Mouse (Mus musculus) testis, adult 2 months (tissue): Measurements from ENCODE around the gene Tspan5. TPM values are rescaled to one million over a fixed set of nuclear protein-coding genes. Genes with fewer than 3 reads are reported as not detected.

Experiments
- H3K27ac ChIP-seq: fragments of 200-500 bp; 2 replicates; pipeline ENCODE4 v1.5.1; 2012; ENCODE audit warnings: low read depth, low read length; ENCODE audit not compliant: control insufficient read depth, insufficient read depth
- H3K27me3 ChIP-seq: fragments of 200-500 bp; 2 replicates; pipeline ENCODE4 v1.6.1; 2012; ENCODE audit warnings: mild to moderate bottlenecking, low read length, moderate library complexity; ENCODE audit not compliant: control insufficient read depth, insufficient read depth
- H3K36me3 ChIP-seq: fragments of 200-500 bp; 2 replicates; pipeline ENCODE4 v1.6.1; 2012; ENCODE audit warnings: mild to moderate bottlenecking, low read length; ENCODE audit not compliant: control insufficient read depth, insufficient read depth
- H3K4me1 ChIP-seq: fragments of 200-500 bp; 2 replicates; pipeline ENCODE4 v1.6.1; 2012; ENCODE audit warnings: low read length; ENCODE audit not compliant: control insufficient read depth, insufficient read depth
- H3K4me3 ChIP-seq: fragments of 200-500 bp; 2 replicates; pipeline ENCODE4 v1.5.1; 2012; ENCODE audit warnings: low read depth, mild to moderate bottlenecking, low read length, moderate library complexity, mixed read lengths; ENCODE audit not compliant: control insufficient read depth
- CTCF ChIP-seq: fragments of 200-500 bp; IDR thresholded peaks from 2 replicates; pipeline ENCODE4 v1.5.1; 2012; ENCODE audit warnings: low read depth, mild to moderate bottlenecking, inconsistent platforms, low read length, moderate library complexity; ENCODE audit not compliant: control insufficient read depth, insufficient read depth, insufficient replicate concordance
- POLR2A ChIP-seq: fragments of 200-500 bp; IDR thresholded peaks from 2 replicates; pipeline ENCODE4 v1.6.1; 2012; ENCODE audit warnings: low read depth, mild to moderate bottlenecking, inconsistent platforms, low read length, moderate library complexity; ENCODE audit not compliant: control insufficient read depth
- polyA plus RNA-seq: library from polyadenylated mRNA; depleted of rRNA; stranded (reverse); fragments of >200 nt; gene quantifications from 2 replicates; pipeline ENCODE4 v1.2.3, GENCODE M21; 2012

Gene Tspan5
- polyA plus RNA-seq, 1 experiment = 27.9 TPM

DNA sequence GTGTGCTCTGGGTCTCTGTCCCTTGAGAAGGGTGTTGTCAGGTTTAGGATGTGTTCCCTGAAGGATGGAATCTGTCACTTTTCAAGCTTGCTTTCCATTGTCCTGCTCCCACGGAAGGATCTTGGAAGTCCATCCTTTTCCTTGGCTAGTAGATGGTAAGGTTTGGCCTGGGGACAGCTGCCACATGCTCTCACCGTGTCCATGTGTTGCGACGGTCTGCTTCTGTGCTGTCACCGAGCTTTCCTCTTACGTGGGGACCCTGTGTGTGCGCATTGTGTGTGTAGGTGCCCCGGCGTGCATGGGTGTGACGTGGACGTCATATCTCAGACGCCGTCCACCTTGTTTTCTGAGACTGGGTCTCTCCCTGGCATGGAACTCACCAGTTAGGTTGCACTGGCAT lies 19.5 kb downstream of the Tspan5 start:
- Histone ChIP-seq H3K36me3 (no peaks in the 10 kb centered on the region), H3K27me3 (no peaks in the 10 kb centered on the region), H3K27ac (no peak overlapping the region)

DNA sequence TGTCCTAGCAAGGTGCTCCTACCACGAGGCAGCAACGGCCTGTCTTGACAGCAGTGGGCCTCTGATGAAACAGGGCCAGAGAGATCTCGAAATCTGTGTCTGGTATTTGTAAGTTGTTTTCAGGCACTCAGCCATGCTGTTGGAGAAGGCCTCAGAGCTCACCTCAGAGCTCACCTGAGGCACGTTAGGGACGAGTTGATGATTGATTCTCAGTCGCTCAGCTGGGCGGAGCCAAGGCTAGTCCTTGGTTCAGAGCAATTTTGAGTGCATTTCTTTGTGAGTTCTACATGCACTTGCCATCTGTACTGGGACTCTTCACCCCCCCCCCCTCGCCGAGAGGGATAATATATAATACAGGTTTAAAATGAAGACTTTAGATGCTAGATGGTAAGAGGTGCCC lies 21.9 kb downstream of the Tspan5 start:
- no peak for TF ChIP-seq CTCF
- no peak for TF ChIP-seq POLR2A
- no peak overlapping the region for H3K4me3 ChIP-seq
- no peaks in the 10 kb centered on the region; the same call in none of the 2 replicates for H3K4me1 ChIP-seq

More for the DNA sequence above, 19.5 kb downstream of the Tspan5 start:
- TF ChIP-seq CTCF (no peak), POLR2A (no peak)
- no peaks in the 10 kb centered on the region; the same call in 1 of the 2 replicates for H3K4me1 ChIP-seq
- H3K4me3 ChIP-seq = no peak overlapping the region

DNA sequence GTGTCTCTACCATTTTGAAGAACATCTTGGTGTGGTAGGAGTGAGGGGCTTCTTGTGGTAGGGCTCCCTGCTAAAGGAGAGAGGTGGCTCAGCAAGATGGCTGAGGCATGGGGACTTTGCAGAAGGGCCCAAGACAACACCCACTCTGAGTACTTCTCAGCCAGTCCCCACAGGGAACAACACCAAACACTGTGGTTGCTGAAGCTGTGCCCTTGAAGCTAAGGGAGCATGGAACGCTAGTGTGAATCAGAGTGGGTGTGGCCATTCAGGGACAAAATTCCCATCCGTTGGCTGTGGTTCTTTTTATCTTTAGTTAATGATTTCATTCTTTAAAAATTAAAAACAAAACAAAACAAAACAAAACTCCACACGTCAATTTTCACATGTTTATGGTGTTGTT lies 22.8 kb downstream of the Tspan5 start:
- no peaks in the 10 kb centered on the region for H3K36me3 ChIP-seq
- no peaks in the 10 kb centered on the region for H3K27me3 ChIP-seq
- H3K27ac ChIP-seq = no peak overlapping the region
- peaks cover under 1% of the 10 kb centered on the region for H3K4me1 ChIP-seq
- no peak for TF ChIP-seq POLR2A
- no peak for TF ChIP-seq CTCF
- no peak overlapping the region for H3K4me3 ChIP-seq

More for the DNA sequence above, 21.9 kb downstream of the Tspan5 start:
- no peaks in the 10 kb centered on the region for H3K27me3 ChIP-seq
- no peak overlapping the region for H3K27ac ChIP-seq
- no peaks in the 10 kb centered on the region for H3K36me3 ChIP-seq

DNA sequence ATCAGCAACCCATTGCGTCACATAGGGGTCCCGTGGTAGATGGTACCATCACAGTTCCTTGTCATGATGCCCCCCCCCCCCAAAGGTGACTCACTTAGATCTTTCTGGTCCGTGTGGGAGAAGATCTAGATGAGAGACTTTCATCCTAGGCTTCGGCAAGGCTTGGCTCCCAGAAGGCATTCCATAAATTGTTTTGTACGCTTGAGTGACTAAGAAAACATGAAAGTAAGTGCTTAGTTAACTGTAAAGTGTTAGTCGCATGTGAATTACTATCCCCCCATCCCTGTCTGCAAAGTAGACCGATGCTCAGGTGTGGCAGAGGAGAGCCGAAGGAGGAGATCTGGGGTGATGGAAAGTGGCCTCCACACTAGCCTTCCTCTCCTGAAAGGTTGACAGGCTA lies 25.0 kb downstream of the Tspan5 start:
- H3K4me3 ChIP-seq = no peak overlapping the region
- no peaks in the 10 kb centered on the region for H3K27me3 ChIP-seq
- peaks cover 5% of the 10 kb centered on the region for H3K4me1 ChIP-seq
- no peaks in the 10 kb centered on the region for H3K36me3 ChIP-seq
- TF ChIP-seq CTCF = no peak
- no peak for TF ChIP-seq POLR2A
- H3K27ac ChIP-seq = no peak overlapping the region

DNA sequence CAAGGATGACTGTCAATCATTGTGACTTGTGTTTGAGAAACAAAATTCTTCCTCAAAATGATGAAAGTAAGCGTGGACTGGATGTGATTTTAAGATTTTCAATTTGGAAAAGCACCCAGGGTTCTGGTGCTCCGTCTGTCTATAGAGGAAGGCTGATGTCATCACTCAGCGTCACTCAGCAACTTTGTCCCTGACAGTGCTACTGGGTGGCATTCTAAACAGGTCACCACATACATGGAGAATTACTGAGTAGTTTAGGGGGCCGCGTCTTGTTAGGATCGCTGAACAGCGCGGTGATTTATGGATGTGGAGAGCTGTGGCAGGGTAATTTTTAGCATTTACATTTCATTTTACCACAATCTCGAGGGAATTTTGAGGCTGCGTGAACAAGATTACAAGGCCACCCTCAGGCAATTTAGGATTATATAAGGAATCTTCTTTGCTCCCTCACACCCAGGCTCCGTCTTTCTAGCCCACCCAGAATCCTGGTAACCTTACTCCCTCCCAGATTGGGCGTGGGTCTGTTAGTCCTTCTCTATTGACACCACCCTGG lies 26.6 kb downstream of the Tspan5 start:
- H3K4me3 ChIP-seq = no peak overlapping the region
- peak overlapping the region; percentile 55 for H3K27ac ChIP-seq
- H3K36me3 ChIP-seq = no peaks in the 10 kb centered on the region
- no peaks in the 10 kb centered on the region for H3K27me3 ChIP-seq
- TF ChIP-seq POLR2A = no peak
- H3K4me1 ChIP-seq = peaks cover 5% of the 10 kb centered on the region

DNA sequence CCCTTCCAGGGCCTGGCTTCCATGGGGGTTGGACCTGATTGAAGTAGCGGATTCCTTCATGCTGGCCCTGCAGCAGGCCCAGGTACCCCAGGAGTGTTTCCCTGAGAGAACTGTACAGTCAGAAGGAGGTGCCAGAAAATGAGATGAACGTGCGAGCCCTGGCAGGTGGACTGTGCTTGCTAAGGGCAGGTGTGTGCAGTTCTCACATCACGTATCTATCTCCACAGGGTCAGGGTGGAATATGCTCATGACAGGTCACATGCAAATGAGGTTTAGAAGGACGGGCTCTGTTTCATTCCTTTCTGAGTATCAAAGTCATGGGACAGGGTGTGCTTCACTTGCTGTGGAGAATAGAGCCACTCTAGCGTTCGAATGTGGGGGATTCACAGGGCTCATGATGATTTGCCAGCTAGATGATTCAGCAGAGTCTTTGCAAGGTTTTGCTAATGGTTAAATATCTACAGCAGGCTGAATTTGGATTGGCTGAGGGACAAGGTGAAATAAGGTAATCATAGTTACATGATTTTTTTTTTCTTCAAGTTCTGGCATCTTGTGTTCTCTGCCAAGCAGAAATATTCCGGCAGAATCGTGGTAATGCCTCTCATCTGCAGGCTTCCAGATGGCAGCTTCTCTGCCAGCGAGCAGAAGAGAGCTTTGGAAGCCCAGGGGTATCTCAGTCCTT lies 28.8 kb downstream of the Tspan5 start:
- H3K27ac ChIP-seq = peak overlapping the region; percentile 24; the same call in 1 of the 2 replicates
- H3K4me3 ChIP-seq = no peak overlapping the region
- no peaks in the 10 kb centered on the region for H3K36me3 ChIP-seq
- TF ChIP-seq CTCF = no peak
- TF ChIP-seq POLR2A = no peak
- no peaks in the 10 kb centered on the region for H3K27me3 ChIP-seq
- peaks cover 5% of the 10 kb centered on the region for H3K4me1 ChIP-seq

DNA sequence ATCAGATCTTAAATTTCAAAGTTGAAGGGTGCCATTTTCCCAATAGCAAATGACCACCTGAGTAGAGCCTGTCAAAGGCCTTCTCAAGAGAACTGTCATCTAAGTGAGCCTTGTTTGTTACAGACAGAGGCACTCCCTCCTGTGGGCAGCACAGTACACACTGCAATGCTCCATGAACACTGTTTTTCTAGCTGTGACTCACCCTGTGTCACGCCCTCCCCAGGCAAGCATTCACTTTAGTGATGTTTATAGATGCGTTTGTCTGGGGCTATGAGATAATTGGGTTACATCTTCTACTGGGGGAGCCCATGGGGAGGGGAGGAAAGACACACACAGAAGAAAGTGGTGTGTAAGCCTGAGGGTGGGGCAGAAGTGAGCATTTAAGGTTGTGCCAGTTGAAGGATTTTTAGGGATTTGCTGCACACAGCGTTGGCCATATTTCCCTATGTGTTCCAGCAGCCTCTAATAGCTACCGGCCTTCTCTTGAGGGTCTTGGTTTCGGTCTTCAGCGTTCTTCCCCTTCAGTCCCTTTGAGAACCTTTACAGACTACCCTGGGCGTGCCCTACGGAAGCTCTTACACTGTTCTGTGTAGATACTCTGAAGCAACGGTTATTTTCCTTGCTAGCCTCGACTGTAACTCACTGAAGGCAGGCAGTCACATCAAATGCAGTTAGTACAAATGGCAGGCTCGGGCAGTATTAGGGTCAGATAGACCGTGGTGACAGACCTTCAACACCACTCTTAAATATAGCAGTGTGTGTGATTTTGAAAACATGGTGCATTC lies 29.7 kb downstream of the Tspan5 start:
- H3K27me3 ChIP-seq = no peaks in the 10 kb centered on the region
- no peak overlapping the region for H3K27ac ChIP-seq
- no peaks in the 10 kb centered on the region for H3K36me3 ChIP-seq
- TF ChIP-seq POLR2A = no peak
- TF ChIP-seq CTCF = no peak
- H3K4me3 ChIP-seq = no peak overlapping the region
- peaks cover 5% of the 10 kb centered on the region for H3K4me1 ChIP-seq
